In genomic region chr2:76675949-76676348, GRCm38 (mm10) we compare ENCODE assay signal across 1 mouse cellular context.
TF ChIP-seq lines count a peak whose summit lies in the region.

No protein-coding gene starts in this region.

TF ChIP-seq in MEL, 35 proteins besides CTCF, POLR2A, EP300 and RAD21 (continued from another document):
- TF ChIP-seq CHD1 (IDR thresholded peaks at IDR 0.05; ENCODE audit: low read depth, low read length): no peak
